Mouse (Mus musculus) CH12.LX (cell line): ENCODE results near the gene Bend4. TPM values are rescaled to one million over a fixed set of nuclear protein-coding genes. Genes with fewer than 3 reads are reported as not detected.

Experiments used
- DNase-seq: peaks from one replicate; pipeline ENCODE4 v3.0.0-alpha.2; 2013; ENCODE audit errors: extremely low read depth
- H3K27ac ChIP-seq: 2 replicates; pipeline ENCODE4 v1.5.1; 2012; ENCODE audit warnings: low read depth, mild to moderate bottlenecking, control low read depth, moderate library complexity; ENCODE audit not compliant: insufficient read depth
- H3K27me3 ChIP-seq: replicated peaks from 2 replicates; pipeline ENCODE3; 2012; ENCODE audit warnings: inconsistent platforms
- H3K36me3 ChIP-seq, 2 experiments: replicated peaks in 1 of 2; 2 replicates each; pipeline versions ENCODE3 to v1.6.1; 2012; ENCODE audit warnings: inconsistent platforms in 1 of 2, low read length in 1 of 2, mild to moderate bottlenecking in 1 of 2, mixed read lengths in 1 of 2, moderate library complexity in 1 of 2; ENCODE audit not compliant: control insufficient read depth in 1 of 2, insufficient read depth in 1 of 2
- H3K4me1 ChIP-seq, 2 experiments: 2 replicates each; pipeline ENCODE4 v1.6.1; 2012; ENCODE audit warnings: inconsistent platforms in 1 of 2, moderate library complexity in 1 of 2; ENCODE audit not compliant: insufficient read depth in 2 of 2, control insufficient read depth in 1 of 2
- H3K4me2 ChIP-seq: 2 replicates; pipeline ENCODE4 v1.6.1; 2012; ENCODE audit warnings: low read depth, mild to moderate bottlenecking, control low read depth; ENCODE audit not compliant: poor library complexity, insufficient read depth, severe bottlenecking
- H3K4me3 ChIP-seq, 3 experiments: fragments of 150-350 bp in 1 of 3; sonication (generic) in 1 of 3; replicated peaks in 1 of 3; 2 replicates each; pipeline versions ENCODE3 to v1.5.1; 2011 to 2012; ENCODE audit warnings: low read depth in 2 of 3, low read length in 2 of 3, mild to moderate bottlenecking in 2 of 3, moderate library complexity in 2 of 3, control low read depth in 1 of 3, improper control_type of control experiment in 1 of 3, inconsistent platforms in 1 of 3, mixed read lengths in 1 of 3; ENCODE audit not compliant: poor library complexity in 1 of 3
- H3K79me2 ChIP-seq: replicated peaks from 2 replicates; pipeline ENCODE4 v1.6.1; 2012; ENCODE audit warnings: mild to moderate bottlenecking, moderate library complexity; ENCODE audit not compliant: control insufficient read depth, poor library complexity, insufficient read depth, severe bottlenecking; ENCODE audit errors: extremely low read depth
- H3K9ac ChIP-seq: 2 replicates; pipeline ENCODE4 v1.6.1; 2012; ENCODE audit warnings: low read depth, mild to moderate bottlenecking, control low read depth, moderate library complexity; ENCODE audit not compliant: insufficient read depth
- H3K9me3 ChIP-seq: replicated peaks from 2 replicates; pipeline ENCODE3; 2012; ENCODE audit warnings: low read length, inconsistent platforms, mixed read lengths
- BHLHE40 ChIP-seq: IDR thresholded peaks from 2 replicates; pipeline ENCODE4 v1.6.1; 2011; ENCODE audit warnings: mild to moderate bottlenecking, low read depth, low read length, improper control_type of control experiment
- CHD2 ChIP-seq: IDR thresholded peaks from 2 replicates; pipeline ENCODE4 v1.6.1; 2011; ENCODE audit warnings: low read length, improper control_type of control experiment
- E2F4 ChIP-seq: IDR thresholded peaks from 2 replicates; pipeline ENCODE4 v1.6.1; 2011; ENCODE audit warnings: low read depth, low read length, improper control_type of control experiment; ENCODE audit not compliant: insufficient replicate concordance
- ELF1 ChIP-seq: IDR thresholded peaks from 2 replicates; pipeline ENCODE4 v1.6.1; 2014; ENCODE audit warnings: low read depth, mild to moderate bottlenecking, inconsistent platforms, low read length, improper control_type of control experiment
- IRF4 ChIP-seq: IDR thresholded peaks from 2 replicates; pipeline ENCODE4 v1.6.1; 2014; ENCODE audit warnings: low read depth, mild to moderate bottlenecking, inconsistent platforms, low read length, improper control_type of control experiment
- JUN ChIP-seq: IDR thresholded peaks from 2 replicates; pipeline ENCODE4 v1.6.1; 2011; ENCODE audit warnings: low read depth, mild to moderate bottlenecking, low read length, improper control_type of control experiment, moderate library complexity; ENCODE audit not compliant: insufficient read depth
- JUND ChIP-seq: conservative IDR thresholded peaks from 2 replicates; pipeline ENCODE4 v1.6.1; 2011; ENCODE audit warnings: low read depth, low read length, improper control_type of control experiment
- KAT2A ChIP-seq: IDR thresholded peaks from 2 replicates; pipeline ENCODE4 v1.6.1; 2012; ENCODE audit warnings: low read length, improper control_type of control experiment, inconsistent platforms; ENCODE audit not compliant: insufficient replicate concordance
- MAFK ChIP-seq: IDR thresholded peaks from 2 replicates; pipeline ENCODE4 v1.6.1; 2011; ENCODE audit warnings: low read length, improper control_type of control experiment; ENCODE audit not compliant: insufficient replicate concordance
- MEF2A ChIP-seq: IDR thresholded peaks from 2 replicates; pipeline ENCODE4 v1.6.1; 2014; ENCODE audit warnings: low read depth, mild to moderate bottlenecking, inconsistent platforms, low read length, improper control_type of control experiment, borderline replicate concordance
- MXI1 ChIP-seq: IDR thresholded peaks from 2 replicates; pipeline ENCODE4 v1.6.1; 2011; ENCODE audit warnings: mild to moderate bottlenecking, low read depth, low read length, improper control_type of control experiment
- NELFE ChIP-seq: IDR thresholded peaks from 2 replicates; pipeline ENCODE4 v1.6.1; 2011; ENCODE audit warnings: low read depth, low read length, improper control_type of control experiment
- NRF1 ChIP-seq: IDR thresholded peaks from 2 replicates; pipeline ENCODE4 v1.6.1; 2014; ENCODE audit warnings: low read depth, mild to moderate bottlenecking, inconsistent platforms, low read length, improper control_type of control experiment, moderate library complexity
- SIN3A ChIP-seq: IDR thresholded peaks from 2 replicates; pipeline ENCODE4 v1.6.1; 2012; ENCODE audit warnings: low read length, improper control_type of control experiment, inconsistent platforms
- TBP ChIP-seq: conservative IDR thresholded peaks from 2 replicates; pipeline ENCODE4 v1.6.1; 2011; ENCODE audit warnings: low read depth, low read length, improper control_type of control experiment
- ZC3H11A ChIP-seq: IDR thresholded peaks from 2 replicates; pipeline ENCODE4 v1.6.1; 2012; ENCODE audit warnings: low read depth, mild to moderate bottlenecking, inconsistent platforms, low read length, improper control_type of control experiment
- ZMIZ1 ChIP-seq: IDR thresholded peaks from 2 replicates; pipeline ENCODE4 v1.6.1; 2012; ENCODE audit warnings: low read depth, mild to moderate bottlenecking, inconsistent platforms, low read length, improper control_type of control experiment
- dilution Hi-C: fragments of 300-500 bp; cut with MboI; formaldehyde crosslinking; loops from 2 replicates; pipeline ENCODE4 v1.14.3; 2020; ENCODE audit warnings: low sequenced_read_pairs; ENCODE audit not compliant: extremely low pct_unique_long_range_greater_than_20kb, extremely low pct_ligation_motif_present
- in situ Hi-C: fragments of 300-500 bp; cut with MboI; formaldehyde crosslinking; loops from 3 replicates; pipeline ENCODE4 v1.14.3; 2019; ENCODE audit warnings: low sequenced_read_pairs, low pct_ligation_motif_present, low pct_unique_long_range_greater_than_20kb, mixed read lengths
- polyA plus RNA-seq: library from polyadenylated mRNA; unstranded; fragments of >175 nt; gene quantifications from 2 replicates; pipeline ENCODE4 v1.2.1, GENCODE M21; 2012; ENCODE audit warnings: low read depth; ENCODE audit not compliant: insufficient read length
- total RNA-seq, 2 experiments: library from RNA; depleted of rRNA; stranded (reverse); fragments of 300-350 nt in 1 of 2; fragments of >200 nt in 1 of 2; gene quantifications; 2 replicates each; pipeline ENCODE4 v1.2.3; 2012 to 2014

Bend4 gene
- total and polyA plus RNA-seq, 3 experiments: 0.06 TPM; not detected in 2

DNA sequence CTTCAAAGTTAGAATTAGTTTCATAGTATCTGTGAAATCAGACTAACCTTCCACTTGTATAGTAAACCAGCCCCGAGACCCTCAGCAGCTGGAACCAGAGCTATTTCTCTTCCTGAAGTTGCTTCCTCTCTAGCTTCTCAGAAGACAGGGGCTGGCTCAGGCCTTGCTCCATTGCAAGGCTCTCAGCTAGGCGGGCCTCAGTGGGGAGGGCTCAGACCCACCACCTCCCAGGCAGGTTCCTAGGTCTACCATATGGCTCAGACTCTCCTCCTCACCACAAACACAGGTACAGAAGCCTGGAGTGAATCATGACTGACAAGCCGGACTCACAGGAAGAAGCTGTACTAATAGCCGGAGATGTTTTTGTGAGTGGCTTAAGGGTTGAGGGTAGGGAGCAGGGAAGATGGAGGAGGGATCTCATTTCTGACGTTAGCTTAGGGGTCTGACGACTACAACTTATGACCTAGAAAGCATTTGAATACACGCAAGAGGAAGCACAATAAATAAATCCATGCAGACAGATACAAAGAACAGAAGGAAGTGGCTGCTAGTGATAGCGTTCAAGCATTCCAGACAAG lies 51.0 kb downstream of the Bend4 start:
- dilution Hi-C loops: no loop called here

DNA sequence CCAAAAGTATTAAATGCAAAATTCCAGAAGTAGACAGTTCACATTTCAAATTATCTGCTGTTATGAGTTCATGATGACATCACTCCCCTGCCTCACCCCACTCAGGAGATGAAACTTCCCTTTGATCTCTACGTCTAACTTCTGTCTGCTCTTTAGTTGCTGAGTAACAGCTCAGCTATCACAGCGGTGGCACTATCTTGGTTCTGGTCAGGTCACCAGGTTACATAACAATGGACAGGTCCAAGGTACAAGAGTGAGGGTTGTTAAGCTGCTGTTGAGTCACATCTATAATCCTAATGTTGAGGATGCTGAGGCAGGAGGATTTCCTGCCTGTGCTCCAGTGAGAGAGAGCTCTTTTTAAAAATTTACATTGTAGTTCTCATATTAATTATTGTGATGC lies 65.2 kb downstream of the Bend4 start:
- no peak overlapping the region for H3K9ac ChIP-seq
- in situ Hi-C loops: no loop called here
- dilution Hi-C loops: no loop called here
- H3K27me3 ChIP-seq: no peaks in the 10 kb centered on the region
- H3K36me3 ChIP-seq: no peaks in the 10 kb centered on the region
- no peaks in the 10 kb centered on the region for H3K79me2 ChIP-seq
- no peaks in the 10 kb centered on the region for H3K9me3 ChIP-seq
- TF ChIP-seq SIN3A (no peak), JUN (no peak), TBP (no peak), IRF4 (no peak), E2F4 (no peak)
- H3K27ac ChIP-seq: no peak overlapping the region
- H3K4me1 ChIP-seq: peaks cover 0 to 17% of the 10 kb centered on the region in 2 experiments; a peak in 3 of 4 replicates
- H3K4me3 ChIP-seq: no peak overlapping the region
- no peak for DNase-seq
- no peak overlapping the region for H3K4me2 ChIP-seq

More for the DNA sequence above, 51.0 kb downstream of the Bend4 start:
- H3K27me3 ChIP-seq: no peaks in the 10 kb centered on the region
- no peaks in the 10 kb centered on the region for H3K9me3 ChIP-seq
- no peak overlapping the region for H3K4me2 ChIP-seq
- H3K9ac ChIP-seq: no peak overlapping the region
- no peaks in the 10 kb centered on the region for H3K36me3 ChIP-seq
- H3K27ac ChIP-seq: no peak overlapping the region
- 0 out of 4 replicates have a peak, but pooled peaks cover 0 to 4% of the 10 kb centered on the region in 2 experiments for H3K4me1 ChIP-seq
- no peak for DNase-seq
- H3K79me2 ChIP-seq: no peaks in the 10 kb centered on the region
- in situ Hi-C loops: no loop called here
- no peak for TF ChIP-seq E2F4
- TF ChIP-seq KAT2A: no peak
- TF ChIP-seq ELF1: no peak
- TF ChIP-seq ZC3H11A: no peak
- no peak for TF ChIP-seq MEF2A
- no peak for TF ChIP-seq NELFE
- TF ChIP-seq JUND: no peak
- TF ChIP-seq BHLHE40: no peak
- TF ChIP-seq MXI1: no peak
- TF ChIP-seq MAFK: no peak
- TF ChIP-seq NRF1: no peak
- TF ChIP-seq CHD2: no peak
- TF ChIP-seq ZMIZ1: no peak
- TF ChIP-seq, all 38 proteins: peak for 0
- H3K4me3 ChIP-seq: no peak overlapping the region
